Mouse (Mus musculus) limb, embryonic 14.5 days (tissue): ENCODE results near the gene Olfr671. TPM values are rescaled to one million over a fixed set of nuclear protein-coding genes. Genes with fewer than 3 reads are reported as not detected.
"Not testable (repeated sequence)": the region's sequence is repeated elsewhere in the genome, so short reads cannot be mapped to it uniquely, and the experiment has no call there.

Source experiments
- ATAC-seq: fragments of 200-750 bp; cut with Nextera tagmentation; 2 replicates; pipeline ENCODE4 v1.8.0; 2017; ENCODE audit warnings: low read depth, moderate number of reproducible peaks, moderate TSS enrichment; ENCODE audit not compliant: low FRiP score
- DNase-seq: peaks from one replicate; pipeline ENCODE4 v3.0.0-alpha.2; 2015; ENCODE audit warnings: low spot score
- H3K27ac ChIP-seq: fragments of 300-500 bp; sonication (generic); replicated peaks from 2 replicates; pipeline ENCODE4 v1.5.1; 2014; ENCODE audit warnings: low read depth, mild to moderate bottlenecking, low read length, moderate library complexity, mixed read lengths
- H3K27me3 ChIP-seq: fragments of 300-500 bp; sonication (generic); 2 replicates; pipeline ENCODE4 v1.6.1; 2014; ENCODE audit warnings: low read length, mixed read lengths; ENCODE audit not compliant: control insufficient read depth, insufficient read depth
- H3K36me3 ChIP-seq: fragments of 300-500 bp; sonication (generic); 2 replicates; pipeline ENCODE4 v1.6.1; 2014; ENCODE audit warnings: mild to moderate bottlenecking, low read length, moderate library complexity, mixed read lengths; ENCODE audit not compliant: control insufficient read depth, insufficient read depth
- H3K4me1 ChIP-seq: fragments of 300-500 bp; sonication (generic); 2 replicates; pipeline ENCODE4 v1.6.1; 2014; ENCODE audit warnings: antibody characterized with exemption, low read length, mixed read lengths; ENCODE audit not compliant: control insufficient read depth, insufficient read depth
- H3K4me2 ChIP-seq: fragments of 300-500 bp; sonication (generic); replicated peaks from 2 replicates; pipeline ENCODE4 v1.6.1; 2014; ENCODE audit warnings: low read depth, mild to moderate bottlenecking, low read length, moderate library complexity; ENCODE audit not compliant: severe bottlenecking
- H3K4me3 ChIP-seq: fragments of 300-500 bp; sonication (generic); replicated peaks from 2 replicates; pipeline ENCODE4 v1.5.1; 2014; ENCODE audit warnings: low read length
- H3K9ac ChIP-seq: fragments of 300-500 bp; sonication (generic); 2 replicates; pipeline ENCODE4 v1.6.1; 2014; ENCODE audit warnings: mild to moderate bottlenecking, low read depth, low read length, moderate library complexity; ENCODE audit not compliant: severe bottlenecking
- H3K9me3 ChIP-seq: fragments of 300-500 bp; sonication (generic); 2 replicates; pipeline ENCODE4 v1.6.1; 2016; ENCODE audit warnings: low read length; ENCODE audit not compliant: control insufficient read depth
- POLR2A ChIP-seq: fragments of 200-500 bp; IDR thresholded peaks from 2 replicates; pipeline ENCODE4 v1.8.0; 2012; ENCODE audit warnings: inconsistent platforms, mild to moderate bottlenecking, moderate library complexity, borderline replicate concordance; ENCODE audit not compliant: insufficient read depth, insufficient read length; ENCODE audit errors: extremely low read depth
- WGBS: fragments of 180-500 bp; shearing (Covaris S2); extraction: QIAGEN DNeasy Blood & Tissue Kit; methylation state at CpG from one replicate; pipeline ENCODE4 v1.1.7; 2014; 5-methylcytosine and 5-hydroxymethylcytosine counted together
- polyA plus RNA-seq, 2 experiments: library from polyadenylated mRNA; depleted of rRNA in 1 of 2; stranded (reverse) in 1 of 2; unstranded in 1 of 2; fragments of >200 nt; fragmentation: Nextera tagmentation in 1 of 2; extraction: Ambion mirVana in 1 of 2; gene quantifications; 2 replicates each; pipeline versions ENCODE4 v1.2.1 to v1.2.3; 2012 to 2014

Gene Olfr671
- polyA plus RNA-seq (2012; rRNA removed): not detected in 2 replicates
- not detected in 2 replicates for polyA plus RNA-seq (2014; fragmentation: Nextera tagmentation; extraction: Ambion mirVana)

DNA sequence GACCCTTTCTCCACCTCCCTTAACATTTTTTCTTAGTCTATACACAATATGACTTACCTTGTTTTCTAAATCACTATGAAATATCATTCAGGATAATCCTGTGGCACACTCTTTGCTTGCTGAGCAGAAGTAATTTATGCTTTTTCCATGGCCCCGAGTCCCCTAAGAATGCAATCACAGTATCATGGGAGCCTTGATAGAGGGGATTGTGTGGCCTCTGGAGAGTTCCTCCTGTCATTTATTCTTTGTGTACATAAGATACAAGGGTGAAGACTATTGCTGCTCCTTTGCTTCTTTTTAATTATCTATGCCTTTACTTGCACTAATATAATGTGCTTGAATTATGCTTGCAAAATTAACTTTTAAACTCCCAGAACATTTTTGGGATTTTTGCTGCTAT, at the start of gene Olfr671:
Olfr671 (minus strand) TSS at position 101 of the 400 bp plus-strand sequence.
- Histone ChIP-seq H3K27ac (no peak within 1 kb of the TSS), H3K36me3 (no peaks in the 10 kb centered on the region), H3K9ac (no peak within 1 kb of the TSS), H3K9me3 (no peaks in the 10 kb centered on the region), H3K4me2 (no peak within 1 kb of the TSS), H3K4me3 (no peak within 1 kb of the TSS), H3K27me3 (no peaks in the 10 kb centered on the region), H3K4me1 (no peaks in the 10 kb centered on the region)
- WGBS: 76% methylated on average over 1 of the region's 1 CpGs
- TF ChIP-seq POLR2A: no peak
- no peak for ATAC-seq
- DNase-seq: no peak

DNA sequence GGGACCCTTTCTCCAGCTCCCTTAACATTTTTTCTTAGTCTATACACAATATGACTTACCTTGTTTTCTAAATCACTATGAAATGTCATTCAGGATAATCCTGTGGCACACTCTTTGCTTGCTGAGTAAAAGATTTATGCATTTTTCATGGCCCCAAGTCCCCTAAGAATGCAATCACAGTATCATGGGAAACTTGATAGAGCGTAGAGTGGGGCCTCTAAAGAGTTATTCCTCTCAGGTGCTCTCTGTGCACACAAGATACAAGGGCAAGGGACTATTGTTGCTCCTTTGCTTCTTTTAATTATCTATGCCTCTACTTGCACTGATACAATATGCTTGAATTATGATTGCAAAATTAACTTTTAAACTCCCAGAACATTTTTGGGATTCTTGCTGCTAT, 49.4 kb upstream of the Olfr671 start, which contains the start of gene Olfr675:
Olfr675 (minus strand) TSS at position 101 of the 400 bp plus-strand sequence.
- no peak within 1 kb of the TSS for H3K4me2 ChIP-seq
- H3K36me3 ChIP-seq: no peaks in the 10 kb centered on the region
- H3K4me3 ChIP-seq: no peak within 1 kb of the TSS
- H3K9ac ChIP-seq: no peak within 1 kb of the TSS
- 68% methylated on average over 1 of the region's 1 CpGs for WGBS
- H3K4me1 ChIP-seq: no peaks in the 10 kb centered on the region
- ATAC-seq (no peak), DNase-seq (no peak)
- no peaks in the 10 kb centered on the region for H3K27me3 ChIP-seq
- H3K9me3 ChIP-seq: no peaks in the 10 kb centered on the region
- H3K27ac ChIP-seq: no peak within 1 kb of the TSS
- TF ChIP-seq POLR2A: no peak

DNA sequence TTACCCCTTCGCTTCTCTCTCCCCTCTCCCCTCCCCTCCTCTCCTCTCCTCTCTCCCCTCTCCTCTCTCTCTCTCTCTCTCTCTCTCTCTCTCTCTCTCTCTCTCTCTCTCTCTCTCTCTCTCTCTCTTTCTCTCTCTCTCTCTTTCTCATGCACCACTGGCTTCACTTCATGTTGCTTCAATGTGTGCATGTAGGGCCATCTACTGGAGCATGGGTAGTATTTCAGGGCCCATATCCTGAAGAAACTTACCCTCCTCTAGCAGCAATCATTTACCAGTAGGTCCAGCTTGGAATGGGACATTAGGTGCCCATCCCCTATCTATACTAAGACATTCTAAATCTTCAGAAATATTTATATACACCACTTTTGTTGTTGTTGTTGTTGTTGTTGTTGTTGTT, 43.6 kb upstream of the Olfr671 start:
- ATAC-seq (no peak), DNase-seq (no peak)
- no peaks in the 10 kb centered on the region for H3K36me3 ChIP-seq
- H3K27me3 ChIP-seq: no peaks in the 10 kb centered on the region
- no peaks in the 10 kb centered on the region for H3K4me1 ChIP-seq
- no peak overlapping the region for H3K4me2 ChIP-seq
- no peak for TF ChIP-seq POLR2A
- no peaks in the 10 kb centered on the region for H3K9me3 ChIP-seq
- no peak overlapping the region for H3K4me3 ChIP-seq
- 86% methylated on average over 1 of the region's 1 CpGs for WGBS
- no peak overlapping the region for H3K9ac ChIP-seq
- H3K27ac ChIP-seq: no peak overlapping the region

DNA sequence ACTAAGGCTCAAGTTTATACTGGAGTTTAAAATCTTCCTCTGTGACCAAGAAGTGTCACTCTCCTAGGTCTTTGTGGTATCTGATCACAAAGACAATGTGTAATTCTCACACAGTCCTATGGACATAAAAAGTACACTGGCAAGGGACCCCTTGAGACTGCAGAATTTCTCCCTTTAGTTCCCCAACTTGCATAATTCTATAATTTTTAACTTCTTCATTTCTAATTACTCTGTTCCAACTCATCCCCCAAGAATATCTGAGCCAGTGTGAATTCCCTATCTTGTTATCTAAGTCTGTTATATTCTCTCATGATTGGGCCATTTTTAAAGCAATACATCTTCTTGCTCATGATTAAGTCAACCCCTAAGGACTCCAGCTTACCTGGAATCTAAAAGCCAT, 23.0 kb upstream of the Olfr671 start, which contains the start of gene Olfr672:
Olfr672 (minus strand) TSS at position 101 of the 400 bp plus-strand sequence.
- no peaks in the 10 kb centered on the region for H3K36me3 ChIP-seq
- no peak for TF ChIP-seq POLR2A
- H3K27me3 ChIP-seq: no peaks in the 10 kb centered on the region
- H3K9ac ChIP-seq: no peak within 1 kb of the TSS
- no peak within 1 kb of the TSS for H3K4me2 ChIP-seq
- ATAC-seq: no peak
- H3K4me1 ChIP-seq: no peaks in the 10 kb centered on the region
- H3K4me3 ChIP-seq: no peak within 1 kb of the TSS
- no peaks in the 10 kb centered on the region for H3K9me3 ChIP-seq
- no peak for DNase-seq
- H3K27ac ChIP-seq: no peak within 1 kb of the TSS

DNA sequence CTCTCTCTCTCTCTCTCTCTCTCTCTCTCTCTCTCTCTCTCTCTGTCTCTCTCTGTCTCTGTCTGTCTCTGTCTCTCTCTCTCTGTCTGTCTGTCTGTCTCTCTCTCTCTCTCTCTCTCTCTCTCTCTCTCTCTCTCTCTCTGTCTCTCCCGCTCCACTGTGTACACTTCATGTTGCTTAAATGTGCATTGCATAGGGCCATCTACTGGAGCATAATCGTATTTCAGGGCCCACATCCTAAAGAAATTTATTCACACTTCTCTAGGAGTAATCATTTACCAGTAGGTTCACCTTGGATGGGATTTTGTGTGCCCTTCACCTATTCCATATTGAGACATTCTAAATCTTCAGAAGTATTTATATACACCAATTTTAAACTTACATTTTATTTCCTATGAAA, 6.4 kb downstream of the Olfr671 start:
- ATAC-seq: not testable (repeated sequence)

DNA sequence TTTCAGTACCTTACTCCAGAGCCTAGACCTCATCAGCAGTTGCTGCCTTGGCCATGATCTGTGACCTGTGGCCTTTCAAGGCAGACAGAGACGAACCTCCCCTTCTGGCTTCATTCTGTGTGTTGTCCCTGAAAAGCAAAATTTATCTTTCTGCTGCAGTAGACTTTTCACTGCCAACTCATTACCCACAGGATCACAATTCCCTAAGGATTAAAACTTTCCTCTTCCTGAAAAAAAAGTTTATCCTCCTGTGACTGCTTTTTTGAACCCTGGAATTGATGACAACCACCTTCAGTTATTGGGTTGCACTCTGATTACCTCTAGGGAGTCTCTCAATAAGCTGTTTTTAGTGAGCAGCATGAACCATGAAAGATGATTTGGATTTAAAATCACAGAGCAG, 16.4 kb downstream of the Olfr671 start, which contains the start of gene Olfr670:
Olfr670 (minus strand) TSS at position 101 of the 400 bp plus-strand sequence.
- DNase-seq (no peak), ATAC-seq (no peak)
- H3K9me3 ChIP-seq: no peaks in the 10 kb centered on the region
- H3K4me1 ChIP-seq: no peaks in the 10 kb centered on the region
- H3K9ac ChIP-seq: no peak within 1 kb of the TSS
- 39% methylated on average over 1 of the region's 1 CpGs for WGBS
- no peaks in the 10 kb centered on the region for H3K36me3 ChIP-seq
- H3K4me2 ChIP-seq: no peak within 1 kb of the TSS
- H3K4me3 ChIP-seq: no peak within 1 kb of the TSS
- no peak for TF ChIP-seq POLR2A
- H3K27ac ChIP-seq: no peak within 1 kb of the TSS
- H3K27me3 ChIP-seq: no peaks in the 10 kb centered on the region

More for the DNA sequence above, 6.4 kb downstream of the Olfr671 start:
- H3K9ac ChIP-seq, H3K27ac ChIP-seq, H3K27me3 ChIP-seq, DNase-seq, H3K36me3 ChIP-seq, H3K4me2 ChIP-seq, H3K4me1 ChIP-seq, H3K4me3 ChIP-seq, H3K9me3 ChIP-seq: not testable (repeated sequence)
- 64% methylated on average over 2 of the region's 2 CpGs for WGBS

DNA sequence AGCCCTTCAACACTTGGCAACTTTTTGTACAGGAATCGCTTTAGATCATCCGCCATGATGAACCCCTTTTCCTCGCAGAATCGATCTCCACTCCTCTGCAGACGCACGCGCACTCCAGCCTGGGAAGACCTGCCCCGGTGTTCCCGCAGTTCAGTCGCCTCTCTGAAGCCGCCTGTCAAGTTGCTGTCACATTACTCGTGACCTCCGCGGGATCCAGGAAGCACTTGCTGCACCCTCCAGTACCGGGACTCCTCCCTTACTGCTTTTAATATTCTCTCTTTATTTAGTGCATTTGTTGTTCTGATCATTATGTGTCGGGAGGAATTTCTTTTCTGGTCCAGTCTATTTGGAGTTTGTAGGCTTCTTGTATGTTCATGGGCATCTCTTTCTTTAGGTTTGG, 28.7 kb downstream of the Olfr671 start:
- not testable (repeated sequence) for H3K9ac ChIP-seq, H3K27me3 ChIP-seq, H3K4me2 ChIP-seq, H3K4me1 ChIP-seq, H3K27ac ChIP-seq, ATAC-seq, H3K36me3 ChIP-seq, DNase-seq, H3K4me3 ChIP-seq, H3K9me3 ChIP-seq
- 90% methylated on average over 16 of the region's 16 CpGs for WGBS
